Mouse (Mus musculus) layer of hippocampus, adult 2 months (tissue): ENCODE measurements around the gene Faap100. TPM values are rescaled to one million over a fixed set of nuclear protein-coding genes. Genes with fewer than 3 reads are reported as not detected.

Experiments
- DNase-seq, 2 experiments: peaks; one replicate each; pipeline ENCODE4 v3.0.0; 2022; ENCODE audit warnings: low spot score in 2 of 2
- H3K27ac ChIP-seq: fragments of 200-600 bp; 2 replicates; pipeline ENCODE4 v1.8.1; 2022
- H3K4me3 ChIP-seq: fragments of 200-600 bp; 2 replicates; pipeline ENCODE4 v1.8.1; 2022; ENCODE audit warnings: mild to moderate bottlenecking
- CTCF ChIP-seq: fragments of 200-600 bp; conservative IDR thresholded peaks from 2 replicates; pipeline ENCODE4 v1.8.1; 2022; ENCODE audit warnings: antibody characterized with exemption, mild to moderate bottlenecking, moderate library complexity
- microRNA-seq, 2 experiments: library from miRNA; unstranded; fragments of <30 nt; microRNA quantifications; one replicate each; pipeline ENCODE4 v1.2.0; 2021
- total RNA-seq, 2 experiments: library from RNA; stranded (reverse); gene quantifications; 2 replicates each; pipeline ENCODE4 v1.2.3; 2021

Gene Faap100
- total RNA-seq, 2 experiments from 2014 or later = 17.7 to 19.5 TPM

DNA sequence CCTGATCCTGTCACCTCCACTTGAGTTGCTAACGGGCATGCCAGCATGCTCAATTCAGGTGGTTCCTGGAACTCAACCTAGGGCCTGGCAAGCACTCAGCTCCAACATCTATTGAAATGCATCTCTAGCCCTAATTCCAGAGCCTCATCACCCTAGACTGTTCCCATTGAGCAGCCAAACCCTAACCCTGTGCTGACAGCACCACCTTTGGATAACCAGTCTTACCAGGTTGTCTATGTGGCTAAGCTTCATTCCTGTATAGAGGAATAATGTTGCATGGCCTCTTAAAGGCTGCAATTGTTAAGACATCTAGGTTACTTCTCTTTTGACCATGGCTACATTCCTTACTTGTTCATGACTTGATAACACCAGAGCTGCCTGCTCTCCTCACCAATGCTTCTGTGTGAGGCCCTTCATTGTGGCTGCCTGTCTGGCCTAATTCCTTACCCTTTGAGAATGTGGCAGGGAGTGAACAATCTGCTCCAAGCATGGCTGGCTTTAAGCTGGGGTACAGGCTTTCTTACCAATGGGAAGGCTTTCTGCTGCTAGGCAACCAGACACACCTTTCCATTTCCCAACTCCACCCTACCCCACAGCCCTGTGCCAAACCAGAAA lies 33.4 kb downstream of the Faap100 start:
- Histone ChIP-seq H3K27ac (peak overlapping the region; percentile 48; the same call in 1 of the 2 replicates), H3K4me3 (peak overlapping the region; percentile 39)
- TF ChIP-seq CTCF = no peak
- DNase-seq = no peak

DNA sequence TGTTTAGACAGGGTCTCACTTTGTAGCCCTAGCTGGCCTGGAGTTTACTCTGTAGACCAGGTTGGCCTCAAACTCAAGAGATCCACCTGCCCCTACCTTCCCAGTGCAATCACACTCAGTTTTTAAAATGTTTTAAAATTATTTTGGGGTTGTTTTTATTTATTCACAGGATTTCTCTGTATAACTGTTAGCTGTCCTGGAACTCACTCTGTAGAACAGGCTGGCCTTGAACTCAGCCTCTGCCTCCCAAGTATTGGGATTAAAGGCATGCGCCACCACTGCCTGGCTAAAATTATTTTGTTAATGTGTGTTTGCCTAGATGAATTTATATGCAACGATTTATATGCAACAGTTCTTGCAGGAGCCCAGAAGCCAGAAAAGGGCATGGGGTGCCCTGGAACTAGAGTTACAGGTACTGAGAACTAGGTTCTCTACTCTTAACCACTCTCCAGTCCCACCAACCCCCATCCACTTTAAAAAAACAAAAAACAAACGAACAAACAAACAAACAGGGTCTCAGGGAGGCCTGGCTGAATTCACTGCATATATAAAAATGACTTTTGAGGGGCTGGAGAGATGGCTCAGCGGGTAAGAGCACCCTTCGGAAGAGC lies 34.1 kb downstream of the Faap100 start:
- DNase-seq = peak in 1 of 2 experiments; percentile 8
- no peak overlapping the region for H3K27ac ChIP-seq

DNA sequence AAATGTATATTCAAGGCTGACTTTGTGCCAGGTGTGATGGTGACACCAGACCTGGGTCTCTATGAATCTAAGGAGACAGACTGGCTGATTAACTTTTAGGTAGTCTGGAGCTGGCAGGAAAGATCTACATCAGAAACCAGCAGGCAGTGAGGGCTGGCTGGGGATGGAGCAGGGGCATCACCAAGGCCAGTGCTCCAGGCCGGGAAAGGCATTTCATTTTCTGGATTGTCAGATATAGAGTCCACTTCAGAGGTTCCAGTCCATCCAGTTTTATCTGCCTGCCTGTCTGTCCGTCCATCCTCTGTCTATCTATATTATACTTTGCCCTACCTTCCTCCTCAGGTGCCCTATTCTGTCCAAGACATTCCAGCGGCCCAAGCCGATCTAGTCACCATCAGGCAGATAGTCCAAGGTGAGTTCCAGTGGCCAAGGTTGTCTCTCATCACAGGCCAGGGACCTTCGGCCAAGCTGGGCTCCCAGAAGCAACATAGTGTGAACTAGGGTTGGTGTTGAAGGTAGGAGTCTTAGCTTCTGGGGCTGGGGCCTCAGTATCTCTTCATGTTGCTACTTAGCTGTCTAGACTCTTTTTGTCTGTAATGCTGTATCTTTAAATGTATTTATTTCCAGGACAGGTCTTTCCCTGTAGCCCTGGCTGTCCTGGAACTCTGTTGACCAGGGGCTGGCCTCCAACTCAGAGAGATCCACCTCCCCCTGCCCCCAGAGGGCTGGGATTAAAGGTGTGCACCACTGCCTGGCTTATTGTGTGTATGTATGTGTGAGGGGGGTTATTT lies 34.9 kb downstream of the Faap100 start:
- Histone ChIP-seq H3K27ac (no peak overlapping the region), H3K4me3 (no peak overlapping the region)
- TF ChIP-seq CTCF = no peak
- peak in 1 of 2 experiments; percentile 8 for DNase-seq

More for the DNA sequence above, 34.1 kb downstream of the Faap100 start:
- TF ChIP-seq CTCF = no peak
- no peak overlapping the region for H3K4me3 ChIP-seq

DNA sequence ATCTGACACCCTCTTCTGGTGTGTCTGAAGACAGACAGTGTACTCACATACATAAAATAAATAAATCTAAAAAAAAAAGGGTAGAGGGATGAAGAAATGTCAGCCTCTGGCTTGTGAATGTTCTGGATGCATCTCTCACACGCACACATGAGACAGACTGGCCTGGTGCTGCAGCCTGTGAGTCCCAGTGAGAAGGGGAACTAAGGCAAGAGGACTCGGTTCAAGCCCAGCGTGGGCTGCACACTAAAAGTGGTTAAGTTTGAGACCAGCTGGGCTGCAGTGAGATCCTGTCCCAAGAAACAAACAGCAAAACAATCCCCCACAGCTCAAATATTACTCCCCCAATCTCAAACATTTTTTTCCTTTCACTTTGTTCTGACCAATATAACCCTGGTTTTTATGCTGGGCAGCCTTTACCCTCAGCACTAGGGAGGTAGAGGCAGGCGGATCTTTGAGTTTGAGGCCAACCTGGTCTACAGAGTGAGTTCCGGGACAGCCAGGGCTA lies 35.9 kb downstream of the Faap100 start:
- H3K27ac ChIP-seq = no peak overlapping the region
- H3K4me3 ChIP-seq = no peak overlapping the region
- peak in 1 of 2 experiments; percentile 1 for DNase-seq
- TF ChIP-seq CTCF = 0 out of 2 replicates have a peak, but pooled peaks have one; percentile 4

DNA sequence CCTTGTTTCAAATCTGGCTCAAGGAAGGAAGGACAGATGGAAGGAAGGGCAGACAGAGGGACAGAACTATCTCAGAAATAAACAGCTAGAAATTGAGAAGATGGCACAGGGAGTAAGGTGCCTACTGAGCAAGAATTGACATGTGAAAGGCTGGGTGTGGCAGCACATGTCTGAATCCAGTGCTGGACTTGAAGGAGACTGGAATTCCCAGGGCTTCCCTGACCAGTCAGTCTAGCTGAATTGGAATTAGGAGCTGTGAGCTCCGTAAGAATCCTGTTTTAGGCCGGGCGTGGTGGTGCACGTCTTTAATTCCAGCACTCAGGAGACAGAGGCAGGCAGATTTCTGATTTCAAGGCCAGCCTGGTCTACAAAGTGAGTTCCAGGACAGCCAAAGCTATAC lies 36.9 kb downstream of the Faap100 start:
- H3K27ac ChIP-seq = no peak overlapping the region
- TF ChIP-seq CTCF = no peak
- H3K4me3 ChIP-seq = no peak overlapping the region
- no peak for DNase-seq

DNA sequence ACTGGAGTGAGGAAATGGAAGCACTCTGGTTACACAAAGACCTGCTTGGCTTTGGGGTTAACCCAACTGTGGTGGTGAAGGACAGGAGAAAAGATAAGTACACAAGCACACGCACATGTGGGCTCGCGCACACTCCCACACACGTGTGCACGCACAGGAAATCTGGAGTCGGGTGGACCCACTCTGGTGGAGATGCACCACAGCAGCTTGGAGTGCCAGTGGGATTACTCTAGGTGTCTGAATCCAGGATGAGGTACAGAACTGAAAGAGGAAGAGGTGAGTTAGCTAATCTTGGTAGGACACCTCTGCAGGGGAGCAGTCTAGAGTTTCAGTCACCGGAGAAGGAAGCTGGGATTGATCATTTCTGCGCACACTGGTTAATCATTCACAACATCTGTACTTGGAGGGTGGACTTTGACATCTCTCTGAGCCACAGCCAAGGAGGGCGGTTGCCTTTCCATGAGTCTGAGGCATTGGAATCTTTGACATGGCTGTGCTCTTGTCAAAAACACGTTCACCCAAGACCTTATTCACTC lies 38.5 kb downstream of the Faap100 start:
- DNase-seq = no peak
- TF ChIP-seq CTCF = no peak
- Histone ChIP-seq H3K27ac (no peak overlapping the region), H3K4me3 (no peak overlapping the region)

DNA sequence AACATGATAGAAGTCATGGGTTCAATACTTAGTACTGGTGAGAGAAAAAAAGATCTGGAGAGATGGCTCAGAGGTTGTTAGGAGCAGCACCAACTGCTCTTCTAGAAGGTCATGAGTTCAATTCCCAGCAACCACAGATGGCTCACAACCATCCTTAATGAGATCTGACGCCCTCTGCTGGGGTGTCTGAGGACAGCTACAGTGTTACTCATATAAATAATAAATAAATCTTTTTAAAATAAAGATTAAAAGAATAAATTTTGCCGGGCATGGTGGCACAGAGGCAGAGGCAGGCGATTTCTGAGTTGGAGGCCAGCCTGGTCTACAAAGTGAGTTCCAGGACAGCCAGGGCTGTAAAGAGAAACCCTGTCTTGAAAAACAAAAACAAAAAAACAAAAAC lies 39.8 kb downstream of the Faap100 start:
- no peak overlapping the region for H3K4me3 ChIP-seq
- peak; percentile 34 for TF ChIP-seq CTCF
- H3K27ac ChIP-seq = no peak overlapping the region
- DNase-seq = no peak

DNA sequence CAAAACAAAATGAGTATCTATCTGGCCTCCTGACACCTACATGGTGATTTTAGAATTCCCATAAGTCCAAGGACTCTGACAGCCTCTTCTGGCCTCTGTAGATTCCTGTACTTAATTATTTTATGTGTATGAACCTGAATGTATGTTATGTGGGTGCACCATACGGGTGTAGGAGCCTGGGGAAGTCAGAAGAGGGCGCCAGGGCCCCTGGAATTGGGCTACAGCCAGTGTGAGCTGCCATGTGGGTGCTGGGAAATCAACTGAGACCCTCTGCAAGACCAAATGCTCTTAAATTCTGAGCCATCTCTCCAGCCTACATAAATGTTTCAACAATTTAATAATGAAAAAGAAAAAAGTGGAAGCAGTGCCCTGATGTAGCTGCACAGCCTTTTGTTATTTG lies 41.1 kb downstream of the Faap100 start:
- TF ChIP-seq CTCF = 0 out of 2 replicates have a peak, but pooled peaks have one; percentile 5
- no peak overlapping the region for H3K4me3 ChIP-seq
- H3K27ac ChIP-seq = no peak overlapping the region
- DNase-seq = no peak

DNA sequence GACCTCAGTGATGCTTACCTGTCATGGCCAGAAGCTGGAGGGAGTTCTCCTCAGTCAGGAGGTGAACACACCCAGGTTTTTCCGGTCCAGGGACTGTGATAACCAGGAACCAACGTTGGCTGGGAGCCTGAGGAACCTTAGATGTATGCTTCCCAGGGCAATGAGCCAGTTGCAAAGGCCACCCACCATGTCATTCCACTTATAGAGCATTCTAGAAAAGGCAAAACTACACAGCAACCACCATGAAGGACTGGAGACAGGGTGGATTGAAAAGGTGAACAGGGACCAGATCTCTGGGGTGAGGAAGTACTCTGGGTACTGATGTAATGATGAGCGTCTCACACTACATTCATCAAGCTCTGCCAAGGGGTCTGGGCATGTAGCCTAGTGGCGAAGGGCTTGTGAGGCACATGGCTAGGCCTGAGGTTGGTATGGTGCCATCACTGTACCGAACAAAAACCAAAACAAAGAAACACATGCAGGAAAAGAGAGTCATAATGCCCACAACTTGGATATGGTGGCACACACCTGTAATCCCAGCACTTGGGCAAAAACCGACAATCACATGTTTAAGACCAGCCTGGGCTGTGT lies 43.0 kb downstream of the Faap100 start:
- no peak overlapping the region for H3K4me3 ChIP-seq
- DNase-seq = no peak
- H3K27ac ChIP-seq = no peak overlapping the region
- TF ChIP-seq CTCF = no peak

DNA sequence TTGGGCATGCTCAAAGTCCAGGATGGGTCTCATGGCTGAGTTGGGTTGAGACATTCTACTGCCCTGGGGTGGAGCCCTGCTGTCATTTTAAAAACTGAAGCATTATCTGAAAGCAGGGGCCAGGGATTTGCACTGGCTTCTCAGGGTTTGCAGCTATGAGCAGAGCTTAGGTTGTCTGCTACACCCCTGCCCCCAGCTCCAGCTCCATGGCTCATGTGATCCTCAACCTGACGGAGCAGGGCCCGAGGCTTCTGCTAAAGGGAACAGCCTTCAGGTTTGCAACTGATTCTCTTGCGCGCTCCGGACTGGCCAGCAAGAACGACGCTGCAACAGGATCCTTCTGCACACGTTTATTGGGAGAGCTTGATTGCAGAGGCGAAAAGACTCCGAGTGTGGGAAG lies 58.4 kb downstream of the Faap100 start:
- TF ChIP-seq CTCF = no peak
- Histone ChIP-seq H3K4me3 (no peak overlapping the region), H3K27ac (no peak overlapping the region)
- no peak for DNase-seq

DNA sequence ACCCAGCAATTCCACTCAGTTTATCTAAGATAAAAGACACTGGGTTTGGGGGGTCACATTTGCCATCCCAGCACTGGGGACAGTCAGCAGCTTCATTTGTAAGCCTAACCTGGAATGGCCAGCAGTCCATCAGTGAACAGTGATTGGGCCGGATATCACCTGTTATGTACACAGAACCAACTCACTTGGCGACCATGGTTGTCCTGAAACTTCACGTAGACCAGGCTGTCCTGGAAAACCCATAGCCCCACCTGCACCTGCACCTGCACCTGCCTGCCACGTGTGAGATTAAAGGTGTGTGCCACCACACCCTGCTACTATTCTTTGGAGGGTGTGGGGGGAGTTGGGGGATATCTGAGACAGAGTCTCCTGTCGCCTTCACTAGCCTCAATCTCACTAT lies 59.3 kb downstream of the Faap100 start:
- H3K27ac ChIP-seq = no peak overlapping the region
- no peak for DNase-seq
- no peak overlapping the region for H3K4me3 ChIP-seq
- TF ChIP-seq CTCF = no peak

Small RNA genes lying within 50 kb of the gene (microRNA-seq; reads per million reads assigned to microRNA genes)
- 0 reads per million in 2 experiments for gene Gm23419
- 0.64 to 1.5 reads per million in 2 experiments for gene Mir6935

Other genes with a start within 250 kb of the Faap100 start
- gene Slc38a10, start 227.4 kb downstream of the Faap100 start, total RNA-seq = 10 to 100 TPM; 86.1 to 86.5 TPM
- gene Bahcc1, start 145.8 kb downstream of the Faap100 start, total RNA-seq = 10 to 100 TPM; 19.9 to 20.7 TPM
- gene Actg1, start 30.2 kb downstream of the Faap100 start, total RNA-seq = 1,000 to 10,000 TPM; 1,285 to 1,295 TPM
- gene Fscn2, start 17.2 kb downstream of the Faap100 start, total RNA-seq = 1 to 10 TPM in 1 of 2 experiments, under 1 TPM in 1; 0.69 to 1.1 TPM
- 10 to 100 TPM; 64.1 to 70.1 TPM for gene Nploc4, start 58.9 kb upstream of the Faap100 start, total RNA-seq
- under 1 TPM in 1 of 2 experiments, not detected in 1; 0.20 TPM for gene Tspan10, start 63.9 kb upstream of the Faap100 start, total RNA-seq
- under 1 TPM in 1 of 2 experiments, not detected in 1; 0.44 TPM for gene Pde6g, start 74.7 kb upstream of the Faap100 start, total RNA-seq
- gene Oxld1, start 79.3 kb upstream of the Faap100 start, total RNA-seq = 10 to 100 TPM; 17.7 to 19.0 TPM
- 10 to 100 TPM; 20.0 to 32.3 TPM for gene Ccdc137, start 79.4 kb upstream of the Faap100 start, total RNA-seq
- gene Arl16, start 88.8 kb upstream of the Faap100 start, total RNA-seq = 10 to 100 TPM; 52.0 to 54.8 TPM
- gene Mrpl12, start 105.8 kb upstream of the Faap100 start, total RNA-seq = 10 to 100 TPM; 63.2 to 68.1 TPM
- gene Slc25a10, start 113.1 kb upstream of the Faap100 start, total RNA-seq = 10 to 100 TPM; 19.8 to 22.3 TPM
- not detected for gene Gcgr, start 151.9 kb upstream of the Faap100 start, total RNA-seq
- gene Mcrip1, start 171.0 kb upstream of the Faap100 start, total RNA-seq = 10 to 100 TPM; 65.2 to 67.6 TPM
- gene Ppp1r27, start 172.4 kb upstream of the Faap100 start, total RNA-seq = not detected
- 100 to 1,000 TPM; 106 to 118 TPM for gene P4hb, start 194.5 kb upstream of the Faap100 start, total RNA-seq
- gene Arhgdia, start 202.9 kb upstream of the Faap100 start, total RNA-seq = 100 to 1,000 TPM; 270 to 277 TPM
- 10 to 100 TPM; 58.0 to 66.8 TPM for gene Alyref, start 219.6 kb upstream of the Faap100 start, total RNA-seq
- 10 to 100 TPM; 87.1 to 89.6 TPM for gene Anapc11, start 219.7 kb upstream of the Faap100 start, total RNA-seq
- 1 to 10 TPM; 1.3 to 1.7 TPM for gene Npb, start 229.7 kb upstream of the Faap100 start, total RNA-seq
- gene Pcyt2, start 239.2 kb upstream of the Faap100 start, total RNA-seq = 100 to 1,000 TPM; 128 to 142 TPM
- 10 to 100 TPM; 42.9 to 46.4 TPM for gene Sirt7, start 246.5 kb upstream of the Faap100 start, total RNA-seq